ENCODE assay signal across 8 mouse cellular contexts in the genomic region with DNA sequence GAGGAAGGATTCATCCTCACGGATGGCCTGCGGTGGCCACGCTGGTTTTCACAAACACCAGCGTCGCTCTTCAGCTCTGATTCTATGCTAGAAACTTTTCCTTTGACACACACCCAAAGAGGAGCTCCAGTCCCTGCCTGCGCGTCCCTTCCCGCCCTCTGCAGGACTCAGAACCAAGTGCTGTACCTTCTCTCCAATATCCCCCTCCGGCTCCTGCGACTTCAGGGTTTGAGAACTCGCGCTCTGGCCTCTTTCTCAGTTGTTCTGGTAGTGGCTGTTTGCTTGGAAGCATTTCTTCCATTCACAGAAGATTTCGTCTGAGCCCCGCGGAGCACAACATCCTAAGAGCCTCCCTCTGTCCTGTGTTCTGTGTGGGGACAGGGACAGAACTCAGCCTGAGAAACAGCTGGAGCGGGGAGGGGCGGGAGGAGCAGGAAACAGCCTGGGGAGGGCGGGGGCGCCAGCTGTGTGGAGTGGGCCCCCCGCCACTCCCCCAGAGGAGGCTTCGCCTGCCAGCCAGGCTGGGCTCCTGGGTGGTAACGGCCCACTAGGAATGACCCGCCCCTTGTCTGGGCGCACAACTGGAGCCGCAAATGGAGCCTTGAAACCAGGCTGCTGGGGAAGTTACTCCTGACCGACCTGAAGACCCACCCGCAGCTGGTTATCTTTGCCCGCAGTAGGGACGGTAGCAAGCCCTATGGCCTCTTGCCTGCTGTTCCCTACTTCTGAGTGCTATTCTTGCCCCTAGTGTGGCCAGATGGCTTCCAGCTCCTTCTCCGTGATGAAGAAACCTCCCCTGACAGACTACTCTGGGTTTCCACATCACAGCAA. TPM values are rescaled to one million over a fixed set of nuclear protein-coding genes. Genes with fewer than 3 reads are reported as not detected.
DNase-seq lines count a peak whose midpoint lies in the region; ATAC-seq and TF ChIP-seq lines count a peak whose summit lies in the region.

Gene Cmklr1, minus strand, starts transcription at position 392 of the 831 bp plus-strand sequence.

- ATAC-seq in forebrain, postnatal 0 days, result no peak
- ATAC-seq in hematopoietic stem cell, adult 5-6 weeks (replicated peaks in 1 of 2; ENCODE audit: insufficient read depth in 1 of 2, low FRiP score in 2 of 2, low TSS enrichment in 1 of 2, low read depth in 1 of 2, poor library complexity in 2 of 2, severe bottlenecking in 2 of 2), result peak; percentile 28 to 48; a peak in 3 of 4 replicates
- ATAC-seq in liver, embryonic 11.5 days (replicated peaks; ENCODE audit: low FRiP score), result no peak
- no peak for ATAC-seq in monocyte, adult 5-6 weeks (replicated peaks; ENCODE audit: insufficient number of reproducible peaks, low FRiP score, low TSS enrichment, poor library complexity, severe bottlenecking)

- H3K4me2 ChIP-seq in forebrain, postnatal 0 days (ENCODE audit: low read depth), result peak within 1 kb of the TSS; percentile 21; the same call in 1 of the 2 replicates
- peak within 1 kb of the TSS; percentile 53 for H3K4me2 ChIP-seq in liver, embryonic 11.5 days

- H3K27me3 ChIP-seq in forebrain, postnatal 0 days (ENCODE audit: insufficient read depth, low read length), result peaks cover 2% of the 10 kb centered on the region; the same call in 1 of the 2 replicates
- peaks cover 16% of the 10 kb centered on the region for H3K27me3 ChIP-seq in liver, embryonic 11.5 days (replicated peaks; ENCODE audit: control insufficient read depth, insufficient read depth, low read length)

- WGBS in forebrain, postnatal 0 days, result 16% methylated on average over 29 of the region's 30 CpGs
- 8% methylated on average over 30 of the region's 30 CpGs for WGBS in liver, embryonic 11.5 days

- peak; percentile 38 for DNase-seq in thymus, postnatal 4 days
- no peak for DNase-seq in thymus, postnatal 0 days (ENCODE audit: low spot score)
- no peak for DNase-seq in forebrain, postnatal 0 days
- no peak for DNase-seq in liver, embryonic 11.5 days (ENCODE audit: low spot score)
- no peak for DNase-seq in c-Kit-positive CD71-positive TER-119-positive erythroid progenitor cells, embryonic 14.5 days (ENCODE audit: low spot score)
- DNase-seq in layer of hippocampus, postnatal 25 days (ENCODE audit: extremely low spot score in 1 of 2, low spot score in 1 of 2), result no peak

- H3K36me3 ChIP-seq in forebrain, postnatal 0 days (ENCODE audit: insufficient read depth), result no peaks in the 10 kb centered on the region
- no peaks in the 10 kb centered on the region for H3K36me3 ChIP-seq in liver, embryonic 11.5 days (ENCODE audit: control insufficient read depth, insufficient read depth, low read length)

- H3K4me1 ChIP-seq in forebrain, postnatal 0 days (ENCODE audit: insufficient read depth), result no peaks in the 10 kb centered on the region
- H3K4me1 ChIP-seq in liver, embryonic 11.5 days (replicated peaks; ENCODE audit: control insufficient read depth, insufficient read depth, low read length), result peaks cover 5% of the 10 kb centered on the region; the same call in 1 of the 2 replicates

- TF ChIP-seq CTCF in forebrain, postnatal 0 days (IDR thresholded peaks at IDR 0.05; ENCODE audit: low read depth), result 0 out of 2 replicates have a peak, but pooled peaks have one; percentile 18

- no peak within 1 kb of the TSS for H3K27ac ChIP-seq in forebrain, postnatal 0 days (ENCODE audit: low read depth, low read length)
- no peak within 1 kb of the TSS for H3K27ac ChIP-seq in liver, embryonic 11.5 days (ENCODE audit: low read depth, low read length)

- no peak within 1 kb of the TSS for H3K4me3 ChIP-seq in forebrain, postnatal 0 days (ENCODE audit: low read depth, low read length)
- peak within 1 kb of the TSS; percentile 34 for H3K4me3 ChIP-seq in liver, embryonic 11.5 days (ENCODE audit: low read depth, low read length)

- no peak within 1 kb of the TSS for H3K9ac ChIP-seq in forebrain, postnatal 0 days
- H3K9ac ChIP-seq in liver, embryonic 11.5 days (ENCODE audit: low read depth, low read length), result no peak within 1 kb of the TSS

- H3K9me3 ChIP-seq in forebrain, postnatal 0 days (ENCODE audit: low read length), result no peaks in the 10 kb centered on the region
- no peaks in the 10 kb centered on the region for H3K9me3 ChIP-seq in liver, embryonic 11.5 days (ENCODE audit: control insufficient read depth, low read length)

RNA-seq across cellular contexts. Expression of gene Cmklr1, which starts in this region (rescaled TPM):
- polyA plus RNA-seq in thymus, postnatal 0 days (2015; fragmentation: Nextera tagmentation; extraction: Ambion mirVana), result 2.9 and 3.8 TPM in 2 replicates
- total RNA-seq in forebrain, postnatal 0 days (2014; rRNA removed), result 0.92 and 2.7 TPM in 2 replicates
- polyA plus RNA-seq in forebrain, postnatal 0 days (2015; fragmentation: Nextera tagmentation; extraction: Ambion mirVana), result 0.72 and 1.4 TPM in 2 replicates
- not detected in 2 replicates for total RNA-seq in hematopoietic stem cell, adult 5-6 weeks (2017)
- 2.5 and 2.6 TPM in 2 replicates for polyA plus RNA-seq in liver, embryonic 11.5 days (2014; fragmentation: Nextera tagmentation; extraction: Ambion mirVana)
- 15.8 to 84.7 TPM (median 20.2 TPM) in 3 replicates for total RNA-seq in monocyte, adult 5-6 weeks (2017)
- 1 to 10 TPM; 3.3 to 5.4 TPM for total RNA-seq in layer of hippocampus, postnatal 25 days (2021)

Comparison
In these comparisons a context has a peak if more than half of its experiments do, and no peak if none do; other contexts are left out.
1. Peak in ATAC-seq in hematopoietic stem cell, adult 5-6 weeks; RNA of the gene not detected or under 1 TPM.